Mouse (Mus musculus): ENCODE results near the gene 2810021J22Rik. TPM values are rescaled to one million over a fixed set of nuclear protein-coding genes. Genes with fewer than 3 reads are reported as not detected.

Gene 2810021J22Rik
- polyA plus RNA-seq, 1 experiment = 6.9 TPM

DNA sequence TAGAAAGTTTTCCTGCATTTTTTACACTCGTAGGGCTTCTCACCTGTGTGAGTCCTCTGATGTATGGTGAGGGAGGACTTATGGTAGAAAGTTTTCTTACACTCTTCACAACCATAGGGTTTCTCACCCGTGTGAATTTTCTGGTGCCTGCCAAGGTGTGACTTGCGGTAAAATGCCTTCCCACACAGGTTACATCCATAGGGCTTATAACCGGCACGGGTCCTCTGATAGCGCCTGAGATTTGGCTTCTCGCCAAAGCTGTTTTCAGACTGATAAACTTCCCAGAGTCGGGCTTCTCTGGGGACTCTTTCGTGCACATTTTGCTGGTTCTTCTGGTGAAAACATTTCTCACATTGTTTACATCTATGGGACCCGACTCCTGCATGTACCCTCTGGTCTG, 23.5 kb downstream of the 2810021J22Rik start:
- Histone ChIP-seq H3K9me3 (replicated peaks; ENCODE audit: control insufficient read depth, insufficient read depth, low read length, poor library complexity, severe bottlenecking) (no peaks in the 10 kb centered on the region), H3K4me3 (ENCODE audit: low read depth, low read length) (no peak overlapping the region), H3K27ac (ENCODE audit: insufficient read depth, low read length) (no peak overlapping the region), H3K4me1 (ENCODE audit: control insufficient read depth, insufficient read depth, low read length) (no peaks in the 10 kb centered on the region), H3K36me3 (ENCODE audit: control insufficient read depth, insufficient read depth, low read length, poor library complexity, severe bottlenecking) (peaks cover 23% of the 10 kb centered on the region), H3K9ac (ENCODE audit: low read depth, poor library complexity, severe bottlenecking) (no peak overlapping the region), H3K27me3 (ENCODE audit: control insufficient read depth, insufficient read depth, low read length, poor library complexity, severe bottlenecking) (no peaks in the 10 kb centered on the region)
- no peak for TF ChIP-seq POLR2A (IDR thresholded peaks at IDR 0.05; ENCODE audit: insufficient read depth, low read length)
- TF ChIP-seq EP300 (IDR thresholded peaks at IDR 0.05; ENCODE audit: insufficient read depth, low read depth, low read length) = no peak
- TF ChIP-seq CTCF (IDR thresholded peaks at IDR 0.05; ENCODE audit: low read depth, low read length) = no peak

- Histone ChIP-seq H3K9me3 (replicated peaks; ENCODE audit: control insufficient read depth, insufficient read depth, low read length, poor library complexity, severe bottlenecking) (no peaks in the 10 kb centered on the region), H3K27ac (ENCODE audit: insufficient read depth, low read length) (no peak overlapping the region), H3K27me3 (ENCODE audit: control insufficient read depth, insufficient read depth, low read length, poor library complexity, severe bottlenecking) (no peaks in the 10 kb centered on the region), H3K9ac (ENCODE audit: low read depth, poor library complexity, severe bottlenecking) (no peak overlapping the region), H3K36me3 (ENCODE audit: control insufficient read depth, insufficient read depth, low read length, poor library complexity, severe bottlenecking) (peaks cover 21% of the 10 kb centered on the region), H3K4me1 (ENCODE audit: control insufficient read depth, insufficient read depth, low read length) (no peaks in the 10 kb centered on the region), H3K4me3 (ENCODE audit: low read depth, low read length) (no peak overlapping the region)
- TF ChIP-seq CTCF (IDR thresholded peaks at IDR 0.05; ENCODE audit: low read depth, low read length) (no peak), EP300 (IDR thresholded peaks at IDR 0.05; ENCODE audit: insufficient read depth, low read depth, low read length) (no peak), POLR2A (IDR thresholded peaks at IDR 0.05; ENCODE audit: insufficient read depth, low read length) (no peak)
Observed at GRCm38 (mm10) chr11:58894456-58894855, 27.4 kb downstream of the 2810021J22Rik start.

DNA sequence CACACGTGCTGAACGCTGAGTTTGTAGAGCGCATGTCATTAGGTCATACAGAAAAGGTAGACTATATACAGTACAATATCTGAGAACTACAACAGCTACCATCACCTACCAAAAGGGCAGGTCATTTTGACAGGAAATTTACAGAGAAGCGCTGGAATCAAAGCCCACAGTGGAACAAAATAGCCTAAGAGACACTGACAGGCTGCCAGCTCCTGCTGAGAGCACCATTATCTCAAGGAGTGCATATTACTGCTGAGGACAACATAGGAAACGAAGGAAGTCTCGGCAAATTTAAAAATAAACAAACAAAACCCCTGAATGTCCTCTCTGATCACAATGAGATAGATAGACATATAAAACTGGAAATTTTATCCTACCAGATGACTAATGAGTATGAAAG, 30.5 kb downstream of the 2810021J22Rik start:
- no peaks in the 10 kb centered on the region for H3K4me1 ChIP-seq (ENCODE audit: control insufficient read depth, insufficient read depth, low read length)
- H3K27me3 ChIP-seq (ENCODE audit: control insufficient read depth, insufficient read depth, low read length, poor library complexity, severe bottlenecking) = no peaks in the 10 kb centered on the region
- peaks cover 7% of the 10 kb centered on the region for H3K36me3 ChIP-seq (ENCODE audit: control insufficient read depth, insufficient read depth, low read length, poor library complexity, severe bottlenecking)
- TF ChIP-seq POLR2A (IDR thresholded peaks at IDR 0.05; ENCODE audit: insufficient read depth, low read length) = no peak
- no peak for TF ChIP-seq EP300 (IDR thresholded peaks at IDR 0.05; ENCODE audit: insufficient read depth, low read depth, low read length)
- TF ChIP-seq CTCF (IDR thresholded peaks at IDR 0.05; ENCODE audit: low read depth, low read length) = no peak
- H3K9ac ChIP-seq (ENCODE audit: low read depth, poor library complexity, severe bottlenecking) = no peak overlapping the region
- no peaks in the 10 kb centered on the region for H3K9me3 ChIP-seq (replicated peaks; ENCODE audit: control insufficient read depth, insufficient read depth, low read length, poor library complexity, severe bottlenecking)
- H3K27ac ChIP-seq (ENCODE audit: insufficient read depth, low read length) = no peak overlapping the region
- H3K4me3 ChIP-seq (ENCODE audit: low read depth, low read length) = no peak overlapping the region

GRCm38 (mm10) chr11:58901080-58901479, 34.1 kb downstream of the 2810021J22Rik start:
- H3K9ac ChIP-seq (ENCODE audit: low read depth, poor library complexity, severe bottlenecking) = no peak overlapping the region
- no peak overlapping the region for H3K4me3 ChIP-seq (ENCODE audit: low read depth, low read length)
- no peaks in the 10 kb centered on the region for H3K9me3 ChIP-seq (replicated peaks; ENCODE audit: control insufficient read depth, insufficient read depth, low read length, poor library complexity, severe bottlenecking)
- H3K27ac ChIP-seq (ENCODE audit: insufficient read depth, low read length) = no peak overlapping the region
- peaks cover 3% of the 10 kb centered on the region for H3K36me3 ChIP-seq (ENCODE audit: control insufficient read depth, insufficient read depth, low read length, poor library complexity, severe bottlenecking)
- TF ChIP-seq EP300 (IDR thresholded peaks at IDR 0.05; ENCODE audit: insufficient read depth, low read depth, low read length) (no peak), POLR2A (IDR thresholded peaks at IDR 0.05; ENCODE audit: insufficient read depth, low read length) (no peak), CTCF (IDR thresholded peaks at IDR 0.05; ENCODE audit: low read depth, low read length) (no peak)
- no peaks in the 10 kb centered on the region for H3K27me3 ChIP-seq (ENCODE audit: control insufficient read depth, insufficient read depth, low read length, poor library complexity, severe bottlenecking)
- no peaks in the 10 kb centered on the region for H3K4me1 ChIP-seq (ENCODE audit: control insufficient read depth, insufficient read depth, low read length)

DNA sequence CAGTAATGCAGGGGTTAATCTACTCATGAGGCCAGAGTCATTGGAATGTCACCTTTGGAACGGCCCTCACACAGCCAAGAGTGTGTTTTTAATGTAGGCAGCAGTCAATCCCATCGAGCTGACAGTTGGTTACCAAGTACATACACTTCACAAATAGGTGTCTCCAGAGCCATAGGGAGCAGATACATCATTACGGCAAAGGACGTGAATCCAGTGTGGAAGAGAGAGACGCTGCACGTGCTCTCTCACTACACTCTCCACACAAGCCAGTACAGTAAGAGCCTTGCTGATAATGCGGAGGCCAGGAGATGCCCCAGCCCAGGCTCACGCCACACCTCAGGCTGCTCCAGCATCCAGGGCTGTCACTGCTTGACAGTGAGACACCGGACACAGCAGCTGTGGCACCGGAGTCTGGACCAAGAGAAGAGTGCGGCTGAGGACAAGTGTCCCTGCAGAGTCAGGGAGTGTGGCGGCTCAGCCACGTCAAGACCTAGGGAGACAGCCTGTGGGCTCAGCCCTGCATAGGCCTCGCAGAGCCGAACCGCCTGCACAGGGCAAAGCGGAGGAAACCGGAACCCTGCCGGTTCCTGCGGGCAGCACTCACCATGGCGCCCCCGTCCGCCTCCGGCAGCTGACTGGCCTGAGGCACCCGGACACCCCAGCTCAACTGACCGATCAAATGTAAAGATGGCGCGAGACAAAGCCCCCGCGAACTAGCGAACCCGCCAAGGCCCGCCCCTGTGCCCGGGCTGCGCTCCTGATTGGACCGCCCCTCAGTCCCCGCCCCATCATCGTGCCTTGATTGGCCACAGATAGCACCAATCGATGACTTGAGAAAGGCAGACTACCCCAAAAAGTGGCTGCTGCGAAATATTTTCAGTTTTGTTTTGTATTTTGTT, 36.7 kb downstream of the 2810021J22Rik start, which contains the start of gene Zfp39:
Gene Zfp39, minus strand, starts transcription at position 715 of the 899 bp plus-strand sequence.
- TF ChIP-seq CTCF (IDR thresholded peaks at IDR 0.05; ENCODE audit: low read depth, low read length) (no peak), POLR2A (IDR thresholded peaks at IDR 0.05; ENCODE audit: insufficient read depth, low read length) (no peak), EP300 (IDR thresholded peaks at IDR 0.05; ENCODE audit: insufficient read depth, low read depth, low read length) (no peak)
- peak within 1 kb of the TSS; percentile 97 for H3K4me3 ChIP-seq (ENCODE audit: low read depth, low read length)

GRCm38 (mm10) chr11:58904410-58904718, 37.3 kb downstream of the 2810021J22Rik start:
- Histone ChIP-seq H3K27me3 (ENCODE audit: control insufficient read depth, insufficient read depth, low read length, poor library complexity, severe bottlenecking) (no peaks in the 10 kb centered on the region), H3K9me3 (replicated peaks; ENCODE audit: control insufficient read depth, insufficient read depth, low read length, poor library complexity, severe bottlenecking) (no peaks in the 10 kb centered on the region), H3K4me3 (ENCODE audit: low read depth, low read length) (peak overlapping the region; percentile 97), H3K4me1 (ENCODE audit: control insufficient read depth, insufficient read depth, low read length) (no peaks in the 10 kb centered on the region), H3K9ac (ENCODE audit: low read depth, poor library complexity, severe bottlenecking) (peak overlapping the region; percentile 56), H3K27ac (ENCODE audit: insufficient read depth, low read length) (no peak overlapping the region), H3K36me3 (ENCODE audit: control insufficient read depth, insufficient read depth, low read length, poor library complexity, severe bottlenecking) (peaks cover 3% of the 10 kb centered on the region; the same call in 1 of the 2 replicates)
- TF ChIP-seq EP300 (IDR thresholded peaks at IDR 0.05; ENCODE audit: insufficient read depth, low read depth, low read length) (no peak), CTCF (IDR thresholded peaks at IDR 0.05; ENCODE audit: low read depth, low read length) (no peak), POLR2A (IDR thresholded peaks at IDR 0.05; ENCODE audit: insufficient read depth, low read length) (no peak)

More for the DNA sequence above, 36.7 kb downstream of the 2810021J22Rik start, which contains the start of gene Zfp39:
- Histone ChIP-seq H3K27ac (ENCODE audit: insufficient read depth, low read length) (no peak within 1 kb of the TSS), H3K9ac (ENCODE audit: low read depth, poor library complexity, severe bottlenecking) (peak within 1 kb of the TSS; percentile 56), H3K36me3 (ENCODE audit: control insufficient read depth, insufficient read depth, low read length, poor library complexity, severe bottlenecking) (peaks cover 3% of the 10 kb centered on the region), H3K27me3 (ENCODE audit: control insufficient read depth, insufficient read depth, low read length, poor library complexity, severe bottlenecking) (no peaks in the 10 kb centered on the region), H3K4me1 (ENCODE audit: control insufficient read depth, insufficient read depth, low read length) (no peaks in the 10 kb centered on the region), H3K9me3 (replicated peaks; ENCODE audit: control insufficient read depth, insufficient read depth, low read length, poor library complexity, severe bottlenecking) (no peaks in the 10 kb centered on the region)

All from ES-Bruce4 (cell line).